Mouse (Mus musculus) ES-Bruce4 (cell line): ENCODE measurements around the gene Atp5c1. TPM values are rescaled to one million over a fixed set of nuclear protein-coding genes. Genes with fewer than 3 reads are reported as not detected.

Experiments
- H3K27ac ChIP-seq: 2 replicates; pipeline ENCODE4 v1.5.1; 2012; ENCODE audit warnings: low read length, inconsistent platforms; ENCODE audit not compliant: insufficient read depth
- H3K27me3 ChIP-seq: 2 replicates; pipeline ENCODE4 v1.6.1; 2012; ENCODE audit warnings: mild to moderate bottlenecking, low read length, inconsistent platforms; ENCODE audit not compliant: control insufficient read depth, poor library complexity, insufficient read depth, severe bottlenecking
- H3K36me3 ChIP-seq: 2 replicates; pipeline ENCODE4 v1.6.1; 2012; ENCODE audit warnings: inconsistent platforms, mild to moderate bottlenecking, low read length, moderate library complexity; ENCODE audit not compliant: control insufficient read depth, poor library complexity, insufficient read depth, severe bottlenecking
- H3K4me1 ChIP-seq: one replicate; pipeline ENCODE4 v1.8.1; 2011; ENCODE audit warnings: low read length; ENCODE audit not compliant: control insufficient read depth, insufficient read depth
- H3K4me3 ChIP-seq: 2 replicates; pipeline ENCODE4 v1.5.1; 2011; ENCODE audit warnings: low read depth, mild to moderate bottlenecking, low read length
- H3K9ac ChIP-seq: 2 replicates; pipeline ENCODE4 v1.6.1; 2012; ENCODE audit warnings: low read depth, mild to moderate bottlenecking, inconsistent platforms; ENCODE audit not compliant: poor library complexity, severe bottlenecking
- H3K9me3 ChIP-seq: replicated peaks from 2 replicates; pipeline ENCODE4 v1.6.1; 2012; ENCODE audit warnings: mild to moderate bottlenecking, low read length, inconsistent platforms; ENCODE audit not compliant: control insufficient read depth, poor library complexity, insufficient read depth, severe bottlenecking
- CTCF ChIP-seq: IDR thresholded peaks from one replicate; pipeline ENCODE4 v1.8.1; 2011; ENCODE audit warnings: low read depth, low read length
- EP300 ChIP-seq: IDR thresholded peaks from 2 replicates; pipeline ENCODE4 v1.6.1; 2011; ENCODE audit warnings: low read depth, low read length; ENCODE audit not compliant: insufficient read depth
- POLR2A ChIP-seq: IDR thresholded peaks from one replicate; pipeline ENCODE4 v1.8.1; 2011; ENCODE audit warnings: low read length; ENCODE audit not compliant: insufficient read depth
- polyA plus RNA-seq: library from polyadenylated mRNA; stranded (reverse); fragments of >200 nt; gene quantifications from 2 replicates; pipeline ENCODE4 v1.2.4, GENCODE M21; 2011; ENCODE audit warnings: low read depth; ENCODE audit not compliant: missing spikeins, insufficient read depth, insufficient read length

Gene Atp5c1
- polyA plus RNA-seq, 1 experiment: 452 TPM

GRCm38 (mm10) chr2:10087256-10087850 lies 7.0 kb upstream of the Atp5c1 start:
- Histone ChIP-seq H3K4me1 (no peaks in the 10 kb centered on the region), H3K9ac (no peak overlapping the region), H3K36me3 (peaks cover 15% of the 10 kb centered on the region), H3K27ac (no peak overlapping the region), H3K9me3 (no peaks in the 10 kb centered on the region), H3K4me3 (no peak overlapping the region), H3K27me3 (no peaks in the 10 kb centered on the region)
- TF ChIP-seq POLR2A (no peak), EP300 (no peak), CTCF (no peak)

GRCm38 (mm10) chr2:10082737-10083136 lies 2.4 kb upstream of the Atp5c1 start:
- no peaks in the 10 kb centered on the region for H3K9me3 ChIP-seq
- H3K36me3 ChIP-seq: no peaks in the 10 kb centered on the region; the same call in 1 of the 2 replicates
- TF ChIP-seq POLR2A (no peak), EP300 (no peak), CTCF (no peak)
- H3K4me1 ChIP-seq: no peaks in the 10 kb centered on the region
- no peak overlapping the region for H3K4me3 ChIP-seq
- H3K27me3 ChIP-seq: no peaks in the 10 kb centered on the region
- H3K27ac ChIP-seq: no peak overlapping the region
- H3K9ac ChIP-seq: no peak overlapping the region

GRCm38 (mm10) chr2:10081453-10082080 lies 1.3 kb upstream of the Atp5c1 start:
- no peak overlapping the region for H3K4me3 ChIP-seq
- H3K9ac ChIP-seq: no peak overlapping the region

GRCm38 (mm10) chr2:10079745-10080309 lies 483 bp downstream of the Atp5c1 start:
- Histone ChIP-seq H3K9ac (peak overlapping the region; percentile 86), H3K27me3 (no peaks in the 10 kb centered on the region)

More at GRCm38 (mm10) chr2:10081453-10082080, 1.3 kb upstream of the Atp5c1 start:
- no peaks in the 10 kb centered on the region for H3K4me1 ChIP-seq
- no peaks in the 10 kb centered on the region for H3K27me3 ChIP-seq
- 0 out of 2 replicates have a peak, but pooled peaks cover 3% of the 10 kb centered on the region for H3K36me3 ChIP-seq
- H3K9me3 ChIP-seq: no peaks in the 10 kb centered on the region
- TF ChIP-seq EP300: no peak
- TF ChIP-seq POLR2A: no peak
- TF ChIP-seq CTCF: no peak
- H3K27ac ChIP-seq: no peak overlapping the region

GRCm38 (mm10) chr2:10076675-10077074 lies 3.6 kb downstream of the Atp5c1 start:
- no peaks in the 10 kb centered on the region for H3K9me3 ChIP-seq
- no peaks in the 10 kb centered on the region for H3K27me3 ChIP-seq
- H3K27ac ChIP-seq: no peak overlapping the region
- peaks cover 4% of the 10 kb centered on the region for H3K36me3 ChIP-seq
- H3K4me1 ChIP-seq: peaks cover 5% of the 10 kb centered on the region
- H3K4me3 ChIP-seq: no peak overlapping the region
- H3K9ac ChIP-seq: no peak overlapping the region
- TF ChIP-seq EP300 (no peak), CTCF (no peak), POLR2A (no peak)

More at GRCm38 (mm10) chr2:10079745-10080309, 483 bp downstream of the Atp5c1 start:
- Histone ChIP-seq H3K4me3 (peak overlapping the region; percentile 93), H3K36me3 (0 out of 2 replicates have a peak, but pooled peaks cover 3% of the 10 kb centered on the region), H3K9me3 (no peaks in the 10 kb centered on the region), H3K27ac (peak overlapping the region; percentile 39; the same call in 1 of the 2 replicates), H3K4me1 (peaks cover 2% of the 10 kb centered on the region)
- no peak for TF ChIP-seq EP300
- TF ChIP-seq POLR2A: no peak
- no peak for TF ChIP-seq CTCF

- Histone ChIP-seq H3K9me3 (no peaks in the 10 kb centered on the region), H3K9ac (no peak overlapping the region), H3K4me1 (peaks cover 5% of the 10 kb centered on the region), H3K36me3 (peaks cover 4% of the 10 kb centered on the region), H3K27ac (no peak overlapping the region), H3K27me3 (no peaks in the 10 kb centered on the region), H3K4me3 (no peak overlapping the region)
- TF ChIP-seq EP300 (no peak), CTCF (no peak), POLR2A (no peak)
Measured at GRCm38 (mm10) chr2:10074470-10074869, 5.8 kb downstream of the Atp5c1 start.
